Mouse (Mus musculus) forebrain, postnatal 0 days (tissue): Measurements from ENCODE around the gene Tspan1. TPM values are rescaled to one million over a fixed set of nuclear protein-coding genes. Genes with fewer than 3 reads are reported as not detected.
A peak's percentile ranks its signal among the peaks of the same experiment; 100 is the strongest.

ENCODE experiments used
- ATAC-seq: fragments of 200-750 bp; cut with Nextera tagmentation; 2 replicates; pipeline ENCODE4 v1.8.0; 2017; ENCODE audit warnings: mild to moderate bottlenecking, moderate library complexity
- DNase-seq: peaks from one replicate; pipeline ENCODE4 v3.0.0-alpha.2; 2015
- H3K27ac ChIP-seq: fragments of 300-500 bp; sonication (generic); 2 replicates; pipeline ENCODE4 v1.5.1; 2014; ENCODE audit warnings: low read depth, mild to moderate bottlenecking, antibody characterized with exemption, low read length, moderate library complexity, mixed read lengths
- H3K27me3 ChIP-seq: fragments of 300-500 bp; sonication (generic); 2 replicates; pipeline ENCODE4 v1.6.1; 2014; ENCODE audit warnings: mild to moderate bottlenecking, low read length, mixed read lengths; ENCODE audit not compliant: insufficient read depth
- H3K36me3 ChIP-seq: fragments of 300-500 bp; sonication (generic); 2 replicates; pipeline ENCODE4 v1.6.1; 2014; ENCODE audit warnings: mild to moderate bottlenecking, moderate library complexity; ENCODE audit not compliant: insufficient read depth
- H3K4me1 ChIP-seq: fragments of 300-500 bp; sonication (generic); 2 replicates; pipeline ENCODE4 v1.6.1; 2014; ENCODE audit warnings: antibody characterized with exemption; ENCODE audit not compliant: insufficient read depth
- H3K4me2 ChIP-seq: fragments of 300-500 bp; sonication (generic); 2 replicates; pipeline ENCODE4 v1.6.1; 2014; ENCODE audit warnings: low read depth, mild to moderate bottlenecking, moderate library complexity
- H3K4me3 ChIP-seq: fragments of 300-500 bp; sonication (generic); 2 replicates; pipeline ENCODE4 v1.5.1; 2014; ENCODE audit warnings: low read depth, low read length, mixed read lengths
- H3K9ac ChIP-seq: fragments of 300-500 bp; sonication (generic); 2 replicates; pipeline ENCODE4 v1.6.1; 2014; ENCODE audit warnings: mild to moderate bottlenecking
- H3K9me3 ChIP-seq: fragments of 300-500 bp; sonication (generic); 2 replicates; pipeline ENCODE4 v1.6.1; 2016; ENCODE audit warnings: low read length
- CTCF ChIP-seq: sonication (generic); IDR thresholded peaks from 2 replicates; pipeline ENCODE4 v1.5.1; 2016; ENCODE audit warnings: antibody characterized with exemption, control low read depth, low read depth
- WGBS: fragments of 180-500 bp; shearing (Covaris S2); extraction: QIAGEN DNeasy Blood & Tissue Kit; methylation state at CpG from one replicate; pipeline ENCODE4 v1.1.7; 2014; 5-methylcytosine and 5-hydroxymethylcytosine counted together
- polyA plus RNA-seq: library from polyadenylated mRNA; unstranded; fragments of >200 nt; fragmentation: Nextera tagmentation; extraction: Ambion mirVana; gene quantifications from 2 replicates; pipeline ENCODE4 v1.2.1, GENCODE M21; 2015
- total RNA-seq: library from RNA; depleted of rRNA; stranded (reverse); fragments of >200 nt; gene quantifications from 2 replicates; pipeline ENCODE4 v1.2.3, GENCODE M21; 2014

Tspan1 gene
- total and polyA plus RNA-seq, 2 experiments from 2014 or later: 0.07 to 0.29 TPM

- no peaks in the 10 kb centered on the region for H3K27me3 ChIP-seq
- no peak for DNase-seq
- H3K36me3 ChIP-seq: peaks cover 64% of the 10 kb centered on the region
- H3K9ac ChIP-seq: no peak overlapping the region
- no peak for ATAC-seq
- 92% methylated on average over 2 of the region's 2 CpGs for WGBS
- no peak overlapping the region for H3K4me2 ChIP-seq
- TF ChIP-seq CTCF: no peak
- no peaks in the 10 kb centered on the region for H3K9me3 ChIP-seq
- no peaks in the 10 kb centered on the region for H3K4me1 ChIP-seq
- no peak overlapping the region for H3K27ac ChIP-seq
- no peak overlapping the region for H3K4me3 ChIP-seq
Observed at GRCm38 (mm10) chr4:116157882-116158281, 9.5 kb downstream of the Tspan1 start.

GRCm38 (mm10) chr4:116152702-116153101 lies 14.7 kb downstream of the Tspan1 start:
- no peak for TF ChIP-seq CTCF
- Histone ChIP-seq H3K9ac (no peak overlapping the region), H3K4me2 (no peak overlapping the region), H3K36me3 (peaks cover 58% of the 10 kb centered on the region), H3K9me3 (no peaks in the 10 kb centered on the region), H3K4me3 (no peak overlapping the region), H3K27ac (no peak overlapping the region), H3K4me1 (peaks cover 4% of the 10 kb centered on the region; the same call in 1 of the 2 replicates), H3K27me3 (no peaks in the 10 kb centered on the region)
- ATAC-seq: no peak
- no peak for DNase-seq
- WGBS: 95% methylated on average over 15 of the region's 15 CpGs

- Histone ChIP-seq H3K27me3 (no peaks in the 10 kb centered on the region), H3K4me3 (peak within 1 kb of the TSS; percentile 80), H3K9ac (peak within 1 kb of the TSS; percentile 93), H3K27ac (peak within 1 kb of the TSS; percentile 89), H3K36me3 (peaks cover 45% of the 10 kb centered on the region), H3K4me1 (peaks cover 4% of the 10 kb centered on the region; the same call in 1 of the 2 replicates), H3K4me2 (peak within 1 kb of the TSS; percentile 66), H3K9me3 (no peaks in the 10 kb centered on the region)
- ATAC-seq (no peak), DNase-seq (no peak)
- 73% methylated on average over 6 of the region's 6 CpGs for WGBS
- TF ChIP-seq CTCF: no peak
Observed at GRCm38 (mm10) chr4:116151238-116151637, 16.2 kb downstream of the Tspan1 start, which contains the start of gene Lurap1. TSS of gene Lurap1 (minus strand) at chr4:116151338.

- 12% methylated on average over 4 of the region's 4 CpGs for WGBS
- ATAC-seq (no peak), DNase-seq (no peak)
- Histone ChIP-seq H3K4me2 (peak overlapping the region; percentile 66), H3K9ac (peak overlapping the region; percentile 93), H3K36me3 (peaks cover 42% of the 10 kb centered on the region), H3K27me3 (no peaks in the 10 kb centered on the region), H3K27ac (no peak overlapping the region), H3K4me3 (peak overlapping the region; percentile 80), H3K9me3 (no peaks in the 10 kb centered on the region), H3K4me1 (peaks cover 4% of the 10 kb centered on the region; the same call in 1 of the 2 replicates)
- TF ChIP-seq CTCF: no peak
Observed at GRCm38 (mm10) chr4:116150862-116151221, 16.6 kb downstream of the Tspan1 start.

GRCm38 (mm10) chr4:116150156-116150861 lies 17.1 kb downstream of the Tspan1 start:
- H3K27me3 ChIP-seq: no peaks in the 10 kb centered on the region
- no peaks in the 10 kb centered on the region for H3K9me3 ChIP-seq
- no peak for TF ChIP-seq CTCF
- peak overlapping the region; percentile 66 for H3K4me2 ChIP-seq
- peaks cover 4% of the 10 kb centered on the region; the same call in 1 of the 2 replicates for H3K4me1 ChIP-seq
- under 1% methylated on average over 38 of the region's 73 CpGs for WGBS
- peak overlapping the region; percentile 89 for H3K27ac ChIP-seq
- H3K4me3 ChIP-seq: peak overlapping the region; percentile 80
- ATAC-seq (peak; percentile 92), DNase-seq (peak; percentile 65)
- peak overlapping the region; percentile 93 for H3K9ac ChIP-seq
- H3K36me3 ChIP-seq: peaks cover 37% of the 10 kb centered on the region

- peaks cover 32% of the 10 kb centered on the region for H3K36me3 ChIP-seq
- ATAC-seq (no peak; the same call in 1 of the 2 replicates), DNase-seq (no peak)
- peak overlapping the region; percentile 80 for H3K4me3 ChIP-seq
- WGBS: 17% methylated on average over 6 of the region's 6 CpGs
- peaks cover 4% of the 10 kb centered on the region; the same call in 1 of the 2 replicates for H3K4me1 ChIP-seq
- H3K9ac ChIP-seq: peak overlapping the region; percentile 93
- no peaks in the 10 kb centered on the region for H3K27me3 ChIP-seq
- no peaks in the 10 kb centered on the region for H3K9me3 ChIP-seq
- H3K4me2 ChIP-seq: peak overlapping the region; percentile 66
- no peak for TF ChIP-seq CTCF
- H3K27ac ChIP-seq: peak overlapping the region; percentile 89
Observed at GRCm38 (mm10) chr4:116149812-116150155, 17.6 kb downstream of the Tspan1 start.

- ATAC-seq: peak; percentile 84
- peak; percentile 2; the same call in 1 of the 2 replicates for TF ChIP-seq CTCF
- Histone ChIP-seq H3K9ac (peak overlapping the region; percentile 73), H3K4me3 (peak overlapping the region; percentile 70), H3K4me2 (peak overlapping the region; percentile 88), H3K27ac (peak overlapping the region; percentile 30; the same call in 1 of the 2 replicates), H3K36me3 (no peaks in the 10 kb centered on the region), H3K4me1 (peaks cover 5% of the 10 kb centered on the region; the same call in 1 of the 2 replicates), H3K9me3 (no peaks in the 10 kb centered on the region), H3K27me3 (no peaks in the 10 kb centered on the region)
- DNase-seq: peak; percentile 70
- WGBS: under 1% methylated on average over 47 of the region's 47 CpGs
Observed at GRCm38 (mm10) chr4:116143891-116144717, 23.3 kb downstream of the Tspan1 start.
